Mouse (Mus musculus) ES-E14 (cell line): ENCODE results near the gene Ythdf2. TPM values are rescaled to one million over a fixed set of nuclear protein-coding genes. Genes with fewer than 3 reads are reported as not detected.

ENCODE experiments used
- DNase-seq: peaks from one replicate; pipeline ENCODE4 v3.0.0-alpha.2; 2013; ENCODE audit warnings: low read depth, low spot score
- H3K27ac ChIP-seq: 2 replicates; pipeline ENCODE4 v1.5.1; 2012; ENCODE audit warnings: low read depth, mild to moderate bottlenecking, low read length, moderate library complexity, mixed read lengths; ENCODE audit not compliant: poor library complexity, insufficient read depth, severe bottlenecking
- H3K36me3 ChIP-seq: 2 replicates; pipeline ENCODE4 v1.6.1; 2012; ENCODE audit warnings: mild to moderate bottlenecking, low read length, moderate library complexity, mixed read lengths; ENCODE audit not compliant: control insufficient read depth, poor library complexity, insufficient read depth, severe bottlenecking
- H3K4me1 ChIP-seq, 2 experiments: fragments of 150-350 bp in 1 of 2; sonication (generic) in 1 of 2; 2 replicates each; pipeline ENCODE4 v1.6.1; 2012; ENCODE audit warnings: low read length in 2 of 2, mild to moderate bottlenecking in 1 of 2, mixed read lengths in 1 of 2; ENCODE audit not compliant: control insufficient read depth in 2 of 2, insufficient read depth in 2 of 2, poor library complexity in 1 of 2
- H3K4me3 ChIP-seq, 2 experiments: fragments of 150-350 bp in 1 of 2; sonication (generic) in 1 of 2; 2 replicates each; pipeline ENCODE4 v1.5.1; 2012; ENCODE audit warnings: low read length in 2 of 2, low read depth in 1 of 2, mild to moderate bottlenecking in 1 of 2, mixed read lengths in 1 of 2; ENCODE audit not compliant: insufficient read depth in 1 of 2, poor library complexity in 1 of 2, severe bottlenecking in 1 of 2
- H3K9ac ChIP-seq: 2 replicates; pipeline ENCODE4 v1.6.1; 2012; ENCODE audit warnings: low read depth, mild to moderate bottlenecking, low read length, mixed read lengths; ENCODE audit not compliant: poor library complexity, insufficient read depth, severe bottlenecking
- H3K9me3 ChIP-seq: fragments of 150-350 bp; sonication (generic); 2 replicates; pipeline ENCODE4 v1.6.1; 2012; ENCODE audit warnings: low read depth, mild to moderate bottlenecking, low read length; ENCODE audit not compliant: control insufficient read depth, insufficient read depth
- CHD2 ChIP-seq: IDR thresholded peaks from 2 replicates; pipeline ENCODE4 v1.6.1; 2014; ENCODE audit warnings: mild to moderate bottlenecking, low read depth, low read length, inconsistent platforms
- HCFC1 ChIP-seq: IDR thresholded peaks from 2 replicates; pipeline ENCODE4 v1.6.1; 2012; ENCODE audit warnings: low read length, inconsistent platforms, borderline replicate concordance; ENCODE audit not compliant: insufficient read depth
- MAFK ChIP-seq: IDR thresholded peaks from 2 replicates; pipeline ENCODE4 v1.6.1; 2014; ENCODE audit warnings: mild to moderate bottlenecking, low read depth, low read length, inconsistent platforms; ENCODE audit not compliant: insufficient read depth
- ZC3H11A ChIP-seq: IDR thresholded peaks from 2 replicates; pipeline ENCODE4 v1.6.1; 2012; ENCODE audit warnings: low read depth, mild to moderate bottlenecking, inconsistent platforms, low read length, borderline replicate concordance
- ZNF384 ChIP-seq: IDR thresholded peaks from 2 replicates; pipeline ENCODE4 v1.6.1; 2012; ENCODE audit warnings: low read depth, low read length, inconsistent platforms
- in situ Hi-C, 2 experiments: fragments of 600-800 bp; cut with MboI; formaldehyde crosslinking; loops; one replicate each; pipeline ENCODE4 v1.15.1; 2025; ENCODE audit warnings: low sequenced_read_pairs in 2 of 2, inconsistent platforms in 1 of 2; ENCODE audit not compliant: unreplicated experiment in 2 of 2
- total RNA-seq: library from RNA; depleted of rRNA; stranded (reverse); fragments of 300-350 nt; gene quantifications from 2 replicates; pipeline ENCODE4 v1.2.3, GENCODE M21; 2012

Ythdf2 gene
- total RNA-seq, 1 experiment = 67.7 TPM

GRCm38 (mm10) chr4:132151673-132152072 lies 60.4 kb downstream of the Ythdf2 start:
- Histone ChIP-seq H3K4me3 (no peak overlapping the region), H3K9me3 (no peaks in the 10 kb centered on the region), H3K9ac (no peak overlapping the region), H3K4me1 (peaks cover 2 to 7% of the 10 kb centered on the region in 2 experiments), H3K27ac (no peak overlapping the region), H3K36me3 (no peaks in the 10 kb centered on the region)
- in situ Hi-C loops = no loop called here
- TF ChIP-seq ZNF384 (no peak), ZC3H11A (no peak), MAFK (no peak), CHD2 (no peak), HCFC1 (no peak)
- no peak for DNase-seq

GRCm38 (mm10) chr4:132146201-132146600 lies 65.9 kb downstream of the Ythdf2 start:
- TF ChIP-seq MAFK = no peak
- no peak for TF ChIP-seq CHD2
- TF ChIP-seq ZNF384 = 0 out of 2 replicates have a peak, but pooled peaks have one; percentile 6
- TF ChIP-seq HCFC1 = no peak
- TF ChIP-seq ZC3H11A = no peak
- Histone ChIP-seq H3K27ac (no peak overlapping the region), H3K9me3 (no peaks in the 10 kb centered on the region), H3K4me1 (peaks cover 0 to 3% of the 10 kb centered on the region in 2 experiments; a peak in 2 of 4 replicates), H3K9ac (no peak overlapping the region), H3K4me3 (no peak overlapping the region), H3K36me3 (no peaks in the 10 kb centered on the region)
- no peak for DNase-seq
- in situ Hi-C loops = no loop called here

DNA sequence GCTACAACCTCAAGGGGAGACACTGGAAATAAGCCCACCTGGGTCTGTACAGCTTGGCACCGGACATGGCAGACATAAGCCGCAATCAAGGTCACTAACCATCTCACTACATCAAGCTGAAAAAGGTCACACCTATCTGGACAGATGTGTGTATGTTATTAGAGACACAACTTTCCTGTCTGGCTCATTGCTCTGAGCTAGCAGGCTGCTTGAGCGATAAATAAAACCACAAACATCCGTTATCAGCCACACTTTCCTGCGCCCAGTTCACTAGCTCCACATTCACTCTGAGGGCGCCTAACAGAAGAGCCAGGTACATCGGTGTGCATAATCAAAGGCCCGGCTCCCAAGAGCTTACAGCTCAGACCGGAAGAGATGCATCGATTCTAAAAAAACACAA lies 67.0 kb downstream of the Ythdf2 start:
- no peaks in the 10 kb centered on the region for H3K9me3 ChIP-seq
- no peak overlapping the region for H3K27ac ChIP-seq
- no peak overlapping the region for H3K9ac ChIP-seq
- peaks cover 0 to 8% of the 10 kb centered on the region in 2 experiments; a peak in 2 of 4 replicates for H3K4me1 ChIP-seq
- DNase-seq = no peak
- TF ChIP-seq ZC3H11A = no peak
- TF ChIP-seq CHD2 = no peak
- TF ChIP-seq ZNF384 = no peak
- no peak for TF ChIP-seq MAFK
- no peak for TF ChIP-seq HCFC1
- in situ Hi-C loops = no loop called here
- H3K4me3 ChIP-seq = peak overlapping the region in 1 of 2 experiments; percentile 55; a peak in 1 of 4 replicates
- H3K36me3 ChIP-seq = no peaks in the 10 kb centered on the region

- in situ Hi-C loops = no loop called here
- Histone ChIP-seq H3K27ac (no peak within 1 kb of the TSS), H3K4me3 (peak within 1 kb of the TSS; percentile 55 to 61), H3K4me1 (peaks cover 0 to 8% of the 10 kb centered on the region in 2 experiments; a peak in 2 of 4 replicates), H3K9ac (peak within 1 kb of the TSS; percentile 54), H3K36me3 (no peaks in the 10 kb centered on the region), H3K9me3 (no peaks in the 10 kb centered on the region)
- DNase-seq = no peak
- TF ChIP-seq CHD2 = no peak
- TF ChIP-seq ZC3H11A = no peak
- no peak for TF ChIP-seq ZNF384
- TF ChIP-seq HCFC1 = no peak
- TF ChIP-seq MAFK = no peak
These were observed 67.8 kb downstream of the Ythdf2 start, which contains the start of gene Oprd1 for GRCm38 (mm10) chr4:132144080-132144841. Oprd1 (minus strand) TSS chr4:132144486.
